Mouse (Mus musculus) heart, adult 2 months (tissue): Measurements from ENCODE around the gene Crlf1.

Source experiments
- CTCF ChIP-seq: fragments of 200-600 bp; IDR thresholded peaks from 2 replicates; pipeline ENCODE4 v1.8.1; 2022; ENCODE audit warnings: antibody characterized with exemption, mild to moderate bottlenecking, moderate library complexity
- POLR2A ChIP-seq: fragments of 200-500 bp; IDR thresholded peaks from 2 replicates; pipeline ENCODE4 v1.6.1; 2011; ENCODE audit warnings: mild to moderate bottlenecking, low read depth, low read length, control low read depth; ENCODE audit not compliant: insufficient read depth

DNA sequence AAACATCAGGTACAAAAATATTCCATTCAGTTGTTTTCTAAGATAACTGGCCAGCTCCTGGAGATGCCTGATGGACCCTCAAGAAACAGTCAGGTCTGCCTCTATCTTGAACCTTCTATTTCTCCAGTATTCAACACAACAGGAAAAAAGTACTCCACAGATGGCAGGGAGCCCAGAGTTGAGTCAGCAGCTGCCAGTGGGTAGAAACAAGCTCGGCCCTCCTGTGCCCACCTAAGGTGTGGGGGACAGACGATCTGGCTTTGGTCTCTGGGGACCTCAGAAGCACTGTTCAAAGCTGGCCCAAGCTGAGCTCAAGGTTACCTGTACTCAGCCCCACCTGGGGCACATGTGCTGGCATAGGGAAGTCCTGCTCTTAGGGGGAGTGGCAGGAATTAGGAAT is 20.5 kb downstream of the Crlf1 start:
- TF ChIP-seq CTCF (no peak), POLR2A (no peak)
